Mouse (Mus musculus): ENCODE data around the gene 4930486L24Rik.
"Not testable (repeated sequence)": the region's sequence is repeated elsewhere in the genome, so short reads cannot be mapped to it uniquely, and the experiment has no call there.

The 4930486L24Rik gene

DNA sequence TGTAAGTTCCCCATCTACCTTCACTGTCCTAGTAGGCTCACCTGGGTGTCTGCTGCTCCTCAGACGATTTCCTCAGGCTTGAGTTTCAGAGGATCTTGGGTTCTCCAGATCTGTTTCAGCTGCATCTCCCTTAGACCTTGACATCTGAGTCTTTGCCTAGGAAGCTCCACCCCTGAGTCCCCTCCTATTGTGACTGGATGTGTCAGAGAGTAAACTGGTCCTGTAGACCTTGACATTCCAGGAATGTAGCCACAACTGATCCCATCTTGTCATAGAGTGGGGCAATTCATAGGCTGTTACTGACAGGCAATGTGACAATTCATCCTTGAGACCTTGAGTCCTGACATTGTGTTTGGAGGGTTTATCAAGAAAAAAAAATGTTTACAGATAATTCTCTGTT lies at the start of gene 4930486L24Rik:
Gene 4930486L24Rik (minus strand): TSS at position 195 of the 400 bp plus-strand sequence.
- no peak for DNase-seq

DNA sequence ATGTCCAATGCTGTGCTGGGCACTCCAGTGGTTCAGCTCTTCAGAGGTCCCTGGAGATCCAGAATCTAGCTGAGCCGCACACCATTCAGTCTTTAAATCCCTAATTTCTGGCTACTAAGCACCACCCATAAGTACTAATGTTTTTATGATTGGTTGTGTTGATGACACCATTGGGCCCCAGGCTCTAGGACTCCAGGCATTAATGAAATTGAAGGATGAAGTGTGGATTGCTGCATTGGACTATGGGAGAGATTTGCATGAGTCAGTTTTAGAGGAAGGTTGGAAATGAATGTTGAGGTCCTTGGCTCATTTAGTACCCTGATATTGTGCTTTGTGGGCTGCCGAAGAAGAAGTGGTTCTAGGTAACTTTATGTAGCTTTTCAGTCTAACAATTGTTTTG lies 40.5 kb upstream of the 4930486L24Rik start, which contains the start of gene Tpbpb:
Gene Tpbpb (minus strand): TSS at position 101 of the 400 bp plus-strand sequence.
- DNase-seq: not testable (repeated sequence)

DNA sequence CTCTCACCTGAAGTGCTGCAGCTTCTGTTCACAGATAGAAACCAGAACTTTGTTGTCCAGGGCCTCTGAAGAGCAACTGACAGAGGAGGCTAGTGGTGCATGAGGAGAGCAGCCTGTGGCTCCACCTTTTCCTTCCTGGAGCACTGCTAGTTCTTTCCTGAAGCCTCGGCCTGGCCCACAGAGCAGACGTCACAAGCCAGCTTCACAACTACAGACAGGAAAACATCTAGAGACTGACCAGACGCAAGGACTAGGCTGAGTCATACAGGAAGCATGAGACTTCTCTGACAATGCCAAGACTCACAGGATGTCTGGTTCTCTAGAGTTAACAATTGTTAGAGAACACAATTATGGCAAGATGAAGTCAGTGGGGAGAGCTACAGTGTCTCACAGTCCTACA lies 33.1 kb upstream of the 4930486L24Rik start, which contains the start of gene Ctla2b:
Gene Ctla2b (minus strand): TSS at position 120 of the 400 bp plus-strand sequence.
- DNase-seq: peak; percentile 55

DNA sequence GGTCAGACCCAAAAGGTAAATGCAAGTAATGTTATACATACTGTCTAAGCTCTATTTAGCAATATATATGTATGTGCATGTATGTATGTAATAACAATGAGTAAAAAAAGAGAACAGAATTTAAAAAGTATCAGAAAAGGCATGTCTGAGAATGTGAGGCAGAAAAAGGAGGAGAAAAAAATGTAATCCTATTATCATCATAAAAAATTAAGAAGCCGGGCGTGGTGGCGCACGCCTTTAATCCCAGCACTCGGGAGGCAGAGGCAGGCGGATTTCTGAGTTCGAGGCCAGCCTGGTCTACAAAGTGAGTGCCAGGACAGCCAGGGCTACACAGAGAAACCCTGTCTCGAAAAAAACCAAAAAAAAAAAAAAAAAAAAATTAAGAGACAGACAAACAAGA lies 32.5 kb upstream of the 4930486L24Rik start, which contains the start of gene Gm49392:
Gene Gm49392 (minus strand): TSS at position 101 of the 400 bp plus-strand sequence.
- DNase-seq: not testable (repeated sequence)

DNA sequence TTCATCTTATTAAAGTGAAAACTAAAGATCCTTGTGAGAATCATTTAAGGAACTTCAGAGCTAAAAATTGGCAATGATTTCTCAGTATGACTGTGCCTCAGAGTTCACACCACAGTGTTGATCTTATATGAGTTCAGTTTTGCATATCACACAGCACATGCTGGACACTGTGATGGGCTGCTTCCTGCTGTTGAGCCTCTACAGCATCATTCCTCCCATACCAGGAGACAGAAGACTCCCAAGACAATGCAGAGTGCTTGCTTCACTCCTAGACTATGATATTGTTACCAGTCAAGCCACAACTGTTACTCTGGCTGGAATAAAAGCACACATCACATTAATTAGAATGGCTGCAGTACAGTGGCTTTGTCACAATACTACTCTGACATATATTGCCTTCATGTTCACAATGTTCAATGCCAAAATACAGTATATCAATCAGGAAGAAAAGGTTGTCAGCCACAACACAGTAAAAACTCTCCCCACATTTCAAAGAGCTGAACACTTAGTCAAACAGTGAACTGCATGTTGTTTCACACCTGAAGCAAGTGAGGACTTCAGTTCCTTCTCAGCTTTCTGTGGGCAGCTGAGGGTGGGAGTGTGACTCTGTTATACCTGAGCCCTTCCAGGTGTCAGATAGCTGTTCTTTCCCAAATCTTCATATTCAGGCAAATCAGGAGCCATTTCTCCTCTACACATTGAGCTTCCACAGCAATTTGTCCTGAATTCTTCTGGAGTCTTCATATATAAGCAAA lies 31.3 kb upstream of the 4930486L24Rik start:
- no peak for DNase-seq

DNA sequence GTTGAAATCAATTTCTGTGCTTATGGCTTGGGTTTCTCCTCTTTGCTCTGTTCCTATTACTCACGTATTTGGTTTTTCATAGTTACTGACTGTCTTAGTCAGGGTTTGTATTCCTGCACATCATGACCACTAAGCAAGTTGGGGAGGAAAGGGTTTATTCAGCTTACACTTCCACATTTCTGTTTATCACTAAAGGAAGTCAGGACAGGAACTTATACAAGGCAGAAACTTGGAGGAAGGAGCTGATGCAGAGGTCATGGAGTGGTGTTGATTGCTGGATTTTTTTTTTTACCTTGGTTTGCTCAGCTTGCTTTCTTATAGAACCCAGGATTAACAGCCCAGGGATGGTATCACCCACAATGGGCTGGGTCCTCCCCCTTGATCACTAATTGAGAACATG lies 28.0 kb upstream of the 4930486L24Rik start:
- DNase-seq: no peak

DNA sequence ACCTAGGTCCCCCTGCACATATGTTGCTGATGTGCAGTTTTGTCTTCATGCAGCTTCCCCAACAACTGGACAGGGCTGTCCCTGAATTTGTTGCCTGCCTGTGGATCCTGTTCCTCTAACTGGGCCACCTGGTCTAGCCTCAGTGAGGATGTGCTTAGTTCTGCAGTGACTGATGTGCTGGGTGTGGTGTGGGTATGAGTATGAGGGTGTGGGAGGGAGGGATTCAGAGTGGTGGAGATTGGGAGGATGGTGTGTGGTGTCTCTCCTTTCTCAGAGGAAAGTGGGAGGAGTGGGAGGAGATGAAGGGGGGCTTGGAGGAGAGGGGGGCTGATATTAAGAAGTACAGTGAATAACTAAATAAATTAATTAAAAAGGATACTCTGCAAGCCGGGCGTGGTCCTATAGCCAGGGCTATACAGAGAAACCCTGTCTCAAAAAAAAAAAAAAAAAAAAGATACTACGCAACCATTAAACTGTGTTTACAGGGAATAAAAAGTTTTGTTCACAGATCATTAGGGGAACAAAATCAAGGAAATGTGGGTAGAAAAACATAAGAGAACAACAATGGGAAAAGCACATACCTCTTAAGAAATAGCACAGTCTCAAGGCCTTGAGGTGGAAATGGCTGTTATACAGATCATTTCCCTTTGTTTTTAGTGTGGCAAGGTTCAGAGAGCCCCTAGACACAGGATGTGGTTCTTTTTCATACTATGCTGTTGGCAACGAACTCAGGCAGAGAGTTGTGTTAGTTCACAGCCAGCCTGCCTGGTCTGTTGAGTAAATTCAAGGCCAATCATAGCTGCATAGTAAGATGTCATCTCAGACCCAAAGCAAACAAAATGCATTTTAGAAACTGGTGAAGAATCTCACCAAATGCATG lies 15.8 kb downstream of the 4930486L24Rik start:
- peak; percentile 21 for DNase-seq

DNA sequence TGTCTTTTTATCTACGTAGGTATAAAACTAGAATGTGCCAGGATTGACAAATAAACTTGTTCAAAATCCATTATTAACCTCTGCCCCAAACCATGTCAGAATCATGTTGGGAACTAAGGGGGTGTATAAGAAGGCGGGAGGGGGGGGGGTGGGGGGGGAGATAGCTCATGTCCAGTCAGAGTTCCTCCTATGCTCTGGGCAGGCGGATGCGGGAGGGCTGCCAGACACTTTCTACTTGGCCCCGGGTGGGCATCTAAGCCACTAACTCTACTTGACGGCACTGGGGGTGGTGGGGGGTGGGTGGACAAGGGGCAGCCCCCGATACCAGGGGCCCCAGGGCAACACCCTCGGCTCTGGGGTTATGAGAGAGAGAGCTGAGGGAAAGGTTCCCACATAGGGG lies 21.1 kb downstream of the 4930486L24Rik start:
- no peak for DNase-seq

DNA sequence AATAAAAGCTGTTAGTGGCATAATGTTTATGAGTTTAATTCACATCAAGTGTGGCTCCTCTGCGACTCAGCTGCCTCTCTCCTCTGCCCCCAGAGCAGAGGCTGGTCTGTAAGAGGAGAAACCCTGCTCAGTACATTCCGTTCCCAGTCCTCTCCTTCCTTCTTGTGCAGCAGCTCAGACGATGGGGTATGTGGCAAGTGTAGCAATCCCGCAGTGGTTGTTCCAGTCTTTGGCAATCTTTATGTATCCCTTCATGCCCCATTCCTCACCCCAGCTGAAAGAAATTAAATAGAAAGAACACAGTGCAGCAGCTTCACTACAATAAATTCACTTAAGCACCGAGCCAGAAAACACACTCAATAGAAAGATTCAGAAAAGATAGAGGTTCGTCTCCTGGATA lies 21.6 kb downstream of the 4930486L24Rik start:
- no peak for DNase-seq

DNA sequence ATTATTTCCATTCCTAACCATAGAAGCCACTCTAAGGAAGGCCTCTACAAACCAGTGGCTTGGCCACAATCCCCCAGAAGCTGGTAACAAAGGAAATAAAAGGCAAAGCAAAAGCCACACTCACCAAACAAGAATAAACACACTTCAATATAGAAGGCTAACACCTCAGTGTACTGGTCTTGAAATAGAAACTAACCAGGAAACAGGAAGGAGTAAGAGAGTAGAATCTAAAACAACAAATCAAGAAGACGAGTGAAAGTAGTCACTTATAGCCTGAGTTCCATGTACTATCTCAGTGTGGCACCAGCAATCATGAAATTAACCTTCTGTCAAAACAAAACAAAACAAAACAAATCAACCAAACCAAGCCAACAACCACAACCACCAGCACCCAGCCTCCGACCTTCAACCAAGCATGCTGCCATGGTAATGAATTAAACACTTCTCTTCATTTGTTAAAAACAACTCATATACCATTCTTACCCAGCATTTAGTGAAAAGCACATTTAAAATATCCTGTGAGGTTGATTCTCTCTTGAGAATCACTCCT lies 24.8 kb downstream of the 4930486L24Rik start:
- DNase-seq: no peak

DNA sequence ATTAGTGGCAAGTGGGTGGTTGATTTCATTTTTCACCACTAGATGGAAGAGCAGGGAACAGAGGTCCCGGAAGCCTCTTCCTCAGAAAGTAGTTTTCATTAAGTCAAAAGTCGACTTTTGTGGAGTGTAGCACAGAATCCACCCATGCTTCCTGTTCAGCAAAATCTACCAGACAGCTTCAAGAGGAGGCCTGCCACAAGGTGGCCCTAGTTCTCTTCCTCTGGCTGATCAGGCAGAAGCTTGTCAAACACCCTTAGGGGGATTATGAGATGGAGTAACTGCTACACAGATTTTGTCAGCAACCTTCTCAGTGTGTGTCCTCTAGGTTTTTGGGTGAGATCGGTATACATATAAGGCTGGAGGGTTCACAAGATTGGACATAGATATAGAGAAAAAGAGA lies 38.2 kb downstream of the 4930486L24Rik start:
- peak; percentile 54 for DNase-seq

DNA sequence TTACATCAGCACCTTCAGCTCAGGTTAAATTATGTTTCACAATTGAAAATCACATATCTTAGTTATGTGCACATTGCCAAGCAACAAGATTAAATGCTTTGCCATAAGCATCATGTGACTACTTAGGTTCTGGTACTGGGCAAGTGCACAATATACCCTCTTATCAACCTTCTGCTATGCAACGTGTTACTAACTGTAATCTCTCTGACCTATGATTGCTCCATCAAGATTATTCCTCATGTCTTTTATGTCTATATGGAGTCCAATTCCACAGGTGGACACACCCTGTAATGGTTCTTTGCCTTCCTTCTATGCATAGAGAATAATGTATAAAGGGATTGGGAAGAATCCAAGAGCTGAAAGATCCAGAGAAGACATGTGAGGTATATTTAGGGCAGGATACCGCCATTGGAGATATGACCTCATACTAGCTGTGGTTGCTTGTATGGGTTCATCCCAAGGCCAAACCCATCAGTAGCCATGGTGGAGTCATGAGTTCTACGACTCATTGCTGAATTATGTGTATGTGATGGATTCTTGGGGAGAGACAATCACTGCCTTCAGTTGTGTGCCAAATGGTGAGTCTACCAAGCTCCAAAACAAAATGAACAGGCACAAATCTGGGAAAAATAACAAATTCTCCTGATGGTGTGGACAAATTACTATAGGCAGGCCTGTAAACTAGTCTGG lies 43.6 kb downstream of the 4930486L24Rik start:
- DNase-seq: no peak

DNA sequence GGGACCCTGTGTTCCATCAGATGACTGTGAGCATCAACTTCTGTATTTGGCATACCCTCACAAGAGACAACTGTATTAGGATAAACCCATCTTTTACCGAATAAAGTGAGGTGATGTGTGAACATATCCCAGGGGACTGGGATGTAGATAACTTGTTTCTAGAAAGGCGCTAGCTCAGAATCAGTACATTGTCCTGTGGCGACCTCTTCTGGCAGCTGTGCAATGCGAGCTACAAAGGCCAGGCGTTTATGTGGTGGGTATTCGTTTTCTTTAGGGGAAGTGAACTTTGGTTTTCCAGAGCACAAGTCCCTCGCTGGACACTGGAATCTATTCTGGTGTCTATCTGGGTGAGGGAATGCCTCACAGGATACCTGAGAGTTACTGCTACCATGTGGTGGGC lies 44.8 kb downstream of the 4930486L24Rik start:
- peak; percentile 69 for DNase-seq

DNA sequence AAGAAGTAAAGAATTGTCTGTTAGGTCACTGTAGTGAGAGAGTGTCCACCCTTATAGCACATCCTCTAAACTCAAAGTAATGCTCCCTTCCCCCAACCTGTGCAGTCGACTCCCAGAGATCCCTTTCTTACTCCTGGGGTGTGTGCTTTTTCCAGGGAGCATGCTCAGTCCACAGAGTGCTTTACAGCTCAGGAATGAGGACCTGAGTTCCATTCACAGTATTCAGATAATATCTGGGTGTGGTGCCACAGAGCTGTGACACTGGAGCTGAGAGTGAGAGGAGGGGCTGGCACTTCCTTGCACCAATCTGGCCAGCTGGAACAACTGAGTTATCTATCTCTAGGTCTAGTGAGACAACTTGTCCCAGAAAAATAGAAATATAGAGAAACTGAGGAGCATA lies 50.6 kb downstream of the 4930486L24Rik start:
- DNase-seq: no peak

DNA sequence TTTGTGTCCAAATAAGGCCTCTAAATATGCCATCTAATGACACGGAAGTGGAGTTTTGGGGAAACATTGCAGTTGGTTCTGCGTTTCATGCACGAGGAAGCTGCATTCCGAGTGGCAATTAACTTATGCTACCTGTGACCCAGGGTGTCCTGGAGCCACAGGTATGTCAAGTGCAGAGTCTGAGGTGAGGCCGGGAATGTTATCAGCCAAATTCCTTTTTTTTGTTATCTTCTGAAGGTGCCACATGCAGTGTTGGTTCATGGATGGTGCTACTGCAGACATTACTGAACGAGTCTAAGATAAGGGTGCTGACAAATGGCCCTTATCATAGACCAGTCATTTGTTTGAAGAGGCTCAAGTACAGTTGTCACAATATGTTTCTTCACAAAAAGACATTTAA lies 51.5 kb downstream of the 4930486L24Rik start:
- no peak for DNase-seq

DNA sequence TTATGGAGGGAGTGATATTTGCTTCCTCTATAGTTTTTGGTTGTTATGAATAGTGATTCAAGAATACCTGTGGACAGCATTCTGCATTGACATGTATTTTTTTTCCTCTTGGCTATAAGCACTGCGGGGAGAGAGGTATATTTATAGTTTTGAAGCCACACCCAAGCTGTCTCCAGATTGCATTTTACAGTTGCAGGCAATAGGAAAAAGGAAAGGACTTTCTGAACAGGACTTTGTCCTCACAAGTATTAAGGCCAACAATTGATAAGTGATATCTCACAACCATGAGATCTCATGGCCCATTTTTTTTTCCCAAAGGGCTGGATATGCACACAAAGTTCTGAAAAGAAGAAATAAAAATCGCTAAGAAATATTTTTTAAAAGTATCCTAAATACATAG lies 54.6 kb downstream of the 4930486L24Rik start:
- no peak for DNase-seq

DNA sequence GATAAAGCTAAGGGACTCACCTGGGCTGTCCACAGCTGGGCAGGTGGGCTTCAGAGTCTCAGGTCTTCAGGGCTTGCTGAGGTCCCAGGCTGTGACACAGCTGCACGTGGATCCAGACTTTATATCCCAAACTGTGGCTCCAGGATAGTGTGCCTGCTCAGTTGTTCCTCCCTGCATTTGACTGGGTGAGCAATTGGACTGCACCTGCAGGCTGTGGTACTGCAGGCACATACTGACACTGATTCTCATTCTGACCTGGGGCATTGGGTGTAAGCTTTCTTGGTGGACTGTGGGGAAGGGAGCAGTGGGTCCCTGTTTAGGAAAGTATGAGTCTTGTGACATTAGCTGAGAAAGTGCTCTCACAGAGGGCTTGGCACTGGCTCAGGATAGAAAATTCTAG lies 61.5 kb downstream of the 4930486L24Rik start, which contains the start of gene Ctsll3:
Gene Ctsll3 (minus strand): TSS at position 101 of the 400 bp plus-strand sequence.
- DNase-seq: no peak
